Mouse (Mus musculus) layer of hippocampus, adult 18-20 months (tissue): ENCODE results near the gene Calcoco2. TPM values are rescaled to one million over a fixed set of nuclear protein-coding genes. Genes with fewer than 3 reads are reported as not detected.

ENCODE experiments used
- total RNA-seq, 2 experiments: library from RNA; stranded (reverse); gene quantifications; 2 replicates each; pipeline ENCODE4 v1.2.3; 2021

The Calcoco2 gene
- total RNA-seq, 2 experiments from 2014 or later = 0.20 TPM; not detected in 1

Other genes with a start within 250 kb of the Calcoco2 start
- not detected for gene B4galnt2, start 197.1 kb downstream of the Calcoco2 start, total RNA-seq
- gene Igf2bp1, start 106.0 kb downstream of the Calcoco2 start, total RNA-seq = not detected
- gene Gip, start 87.4 kb downstream of the Calcoco2 start, total RNA-seq = not detected
- 100 to 1,000 TPM; 104 to 106 TPM for gene Snf8, start 77.1 kb downstream of the Calcoco2 start, total RNA-seq
- 10 to 100 TPM; 56.3 to 59.0 TPM for gene Ube2z, start 46.6 kb downstream of the Calcoco2 start, total RNA-seq
- 100 to 1,000 TPM; 370 to 408 TPM for gene Atp5g1, start 36.3 kb downstream of the Calcoco2 start, total RNA-seq
- gene Ttll6, start 21.8 kb upstream of the Calcoco2 start, total RNA-seq = under 1 TPM; 0.30 to 0.40 TPM
- gene Hoxb13, start 82.4 kb upstream of the Calcoco2 start, total RNA-seq = not detected
- not detected for gene Hoxb9, start 159.5 kb upstream of the Calcoco2 start, total RNA-seq
- not detected for gene Hoxb8, start 169.9 kb upstream of the Calcoco2 start, total RNA-seq
- gene Hoxb7, start 174.7 kb upstream of the Calcoco2 start, total RNA-seq = not detected
- gene Hoxb6, start 180.5 kb upstream of the Calcoco2 start, total RNA-seq = not detected
- gene Hoxb5, start 191.4 kb upstream of the Calcoco2 start, total RNA-seq = not detected
- not detected for gene Hoxb4, start 206.3 kb upstream of the Calcoco2 start, total RNA-seq
- not detected for gene Hoxb3, start 211.4 kb upstream of the Calcoco2 start, total RNA-seq
- gene Hoxb2, start 238.6 kb upstream of the Calcoco2 start, total RNA-seq = not detected